Mouse (Mus musculus) erythroblast, embryonic 14.5 days (primary cell): ENCODE measurements around the gene Echdc1. TPM values are rescaled to one million over a fixed set of nuclear protein-coding genes. Genes with fewer than 3 reads are reported as not detected.
"Not testable (repeated sequence)": the region's sequence is repeated elsewhere in the genome, so short reads cannot be mapped to it uniquely, and the experiment has no call there.

Experiments used
- H3K27me3 ChIP-seq: 2 replicates; pipeline ENCODE4 v1.6.1; 2012; ENCODE audit warnings: inconsistent platforms; ENCODE audit not compliant: control insufficient read depth
- H3K36me3 ChIP-seq: 2 replicates; pipeline ENCODE4 v1.6.1; 2012; ENCODE audit warnings: mild to moderate bottlenecking, inconsistent platforms; ENCODE audit not compliant: control insufficient read depth
- H3K4me1 ChIP-seq: 2 replicates; pipeline ENCODE4 v1.6.1; 2012; ENCODE audit warnings: inconsistent platforms; ENCODE audit not compliant: control insufficient read depth
- H3K4me3 ChIP-seq: replicated peaks from 2 replicates; pipeline ENCODE3; 2012; ENCODE audit warnings: moderate library complexity, mild to moderate bottlenecking, inconsistent platforms
- H3K9me3 ChIP-seq: 2 replicates; pipeline ENCODE4 v1.6.1; 2012; ENCODE audit warnings: low read length, inconsistent platforms, mixed read lengths; ENCODE audit not compliant: control insufficient read depth
- GATA1 ChIP-seq: IDR thresholded peaks from 2 replicates; pipeline ENCODE4 v1.6.1; 2012; ENCODE audit warnings: low read length, inconsistent platforms, mixed read lengths
- TAL1 ChIP-seq: IDR thresholded peaks from 3 replicates; pipeline ENCODE4 v1.6.1; 2012; ENCODE audit warnings: low read length, inconsistent platforms, mixed read lengths
- polyA plus RNA-seq: library from polyadenylated mRNA; stranded (reverse); fragments of >175 nt; gene quantifications from 2 replicates; pipeline ENCODE4 v1.2.3, GENCODE M21; 2012

Echdc1 gene
- polyA plus RNA-seq, 1 experiment, result 0.29 TPM

DNA sequence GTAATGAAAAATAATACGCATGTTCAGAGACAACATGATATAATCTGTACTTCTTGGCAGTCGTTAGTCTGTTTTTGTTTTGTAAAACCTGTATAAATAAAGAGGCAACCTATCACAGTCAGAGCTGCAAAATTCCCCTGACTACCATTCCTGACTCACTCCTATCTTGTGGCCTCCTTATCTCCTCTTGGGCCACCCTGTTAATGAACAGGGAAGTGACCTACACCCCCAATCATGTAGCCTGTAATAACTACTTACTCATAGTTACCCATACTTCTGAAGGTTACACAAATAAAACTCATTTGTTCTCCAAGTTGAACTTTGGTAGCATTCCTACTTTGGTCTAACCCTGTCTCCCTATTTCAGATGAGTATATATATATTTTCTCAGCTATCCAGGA lies 68.6 kb downstream of the Echdc1 start:
- Histone ChIP-seq H3K4me1 (no peaks in the 10 kb centered on the region), H3K27me3 (no peaks in the 10 kb centered on the region), H3K9me3 (no peaks in the 10 kb centered on the region), H3K4me3 (no peak overlapping the region), H3K36me3 (no peaks in the 10 kb centered on the region)
- TF ChIP-seq GATA1, result no peak
- no peak for TF ChIP-seq TAL1

DNA sequence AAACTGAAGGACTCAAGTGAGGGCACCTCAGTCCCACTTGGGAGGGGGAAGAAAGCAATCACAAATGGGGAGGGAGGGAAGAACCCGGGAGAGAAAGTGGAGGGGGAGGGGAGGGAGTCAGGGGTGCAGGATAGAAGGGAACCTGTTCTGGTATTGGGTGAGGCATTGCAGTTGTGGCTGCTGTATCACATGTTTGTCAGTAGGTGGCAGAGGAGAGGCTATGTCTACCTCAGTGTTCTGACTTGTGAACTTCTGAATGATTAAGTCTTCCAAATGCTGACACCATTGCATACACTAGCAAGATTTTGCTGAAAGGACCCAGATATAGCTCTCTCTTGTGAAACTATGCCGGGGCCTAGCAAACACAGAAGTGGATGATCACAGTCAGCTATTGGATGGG lies 81.9 kb downstream of the Echdc1 start:
- not testable (repeated sequence) for H3K36me3 ChIP-seq, H3K4me1 ChIP-seq, H3K4me3 ChIP-seq

More for the DNA sequence above, 81.9 kb downstream of the Echdc1 start:
- H3K27me3 ChIP-seq, H3K9me3 ChIP-seq: not testable (repeated sequence)

Other genes with a start within 250 kb of the Echdc1 start
- gene Soga3, start 169.3 kb upstream of the Echdc1 start, polyA plus RNA-seq, result not detected in 2 replicates
- gene Gm49353, start 114.2 kb upstream of the Echdc1 start, polyA plus RNA-seq, result not detected in 2 replicates
- gene 9330159F19Rik, start 101.6 kb upstream of the Echdc1 start, polyA plus RNA-seq, result not detected in 2 replicates
- gene Rnf146, start 49.3 kb downstream of the Echdc1 start, polyA plus RNA-seq, result 0.28 and 0.37 TPM in 2 replicates
- not detected in 2 replicates for gene Rspo3, start 222.7 kb downstream of the Echdc1 start, polyA plus RNA-seq